Mouse (Mus musculus) lung, adult 2 months (tissue): ENCODE results near the gene Nxpe5.

Experiments
- CTCF ChIP-seq: fragments of 200-500 bp; IDR thresholded peaks from 2 replicates; pipeline ENCODE4 v1.5.1; 2011; ENCODE audit warnings: mild to moderate bottlenecking, low read length, control low read depth; ENCODE audit not compliant: insufficient read depth
- POLR2A ChIP-seq: fragments of 200-500 bp; IDR thresholded peaks from 2 replicates; pipeline ENCODE4 v1.6.1; 2011; ENCODE audit warnings: low read depth, mild to moderate bottlenecking, control low read depth, low read length, borderline replicate concordance; ENCODE audit errors: extremely low read depth

DNA sequence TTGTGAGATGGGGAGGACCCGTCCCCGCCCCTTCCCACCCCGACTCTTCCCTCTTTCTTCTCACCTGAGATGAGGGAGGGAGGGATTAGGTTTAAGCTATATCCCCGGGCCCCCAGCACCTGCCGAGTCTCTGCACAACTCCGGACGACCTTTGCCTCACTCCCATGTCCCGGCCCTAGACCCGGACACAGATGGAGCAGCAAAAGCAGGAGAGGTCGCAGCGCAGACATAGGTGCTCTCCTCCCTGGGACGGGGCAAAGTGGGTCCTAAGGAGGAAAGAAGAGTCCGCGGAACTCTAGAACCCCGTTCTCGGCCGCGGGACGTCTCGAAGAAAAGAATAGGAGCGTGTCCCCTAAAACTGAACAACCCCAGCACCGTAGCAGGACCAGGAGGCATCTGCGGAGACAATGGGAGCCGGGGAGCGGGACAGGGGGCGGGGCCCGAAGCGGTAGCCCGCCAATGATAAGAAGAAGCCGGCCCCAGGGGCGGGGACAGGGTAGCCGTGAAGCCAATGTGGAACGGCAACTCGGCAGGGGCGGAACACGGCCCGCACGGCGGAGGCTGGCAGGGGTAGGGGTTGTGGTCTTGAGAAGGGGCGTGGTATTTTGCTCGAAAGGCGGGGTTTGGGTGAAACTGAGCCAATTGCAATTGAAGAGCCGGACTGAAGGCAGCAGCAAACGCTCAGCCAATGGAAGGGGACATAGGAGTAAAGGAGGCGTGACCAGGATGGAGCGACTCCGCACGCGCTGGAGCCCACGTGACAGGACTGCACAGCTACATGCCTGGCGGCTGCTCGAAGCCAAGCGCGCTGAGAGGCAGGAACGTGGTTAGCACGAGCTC lies 54.1 kb downstream of the Nxpe5 start, which contains the start of the genes Gm43720, Gpc2 and Stag3:
- no peak for TF ChIP-seq POLR2A
- no peak for TF ChIP-seq CTCF
